Mouse (Mus musculus): ENCODE measurements around the gene Etv4.

DNA sequence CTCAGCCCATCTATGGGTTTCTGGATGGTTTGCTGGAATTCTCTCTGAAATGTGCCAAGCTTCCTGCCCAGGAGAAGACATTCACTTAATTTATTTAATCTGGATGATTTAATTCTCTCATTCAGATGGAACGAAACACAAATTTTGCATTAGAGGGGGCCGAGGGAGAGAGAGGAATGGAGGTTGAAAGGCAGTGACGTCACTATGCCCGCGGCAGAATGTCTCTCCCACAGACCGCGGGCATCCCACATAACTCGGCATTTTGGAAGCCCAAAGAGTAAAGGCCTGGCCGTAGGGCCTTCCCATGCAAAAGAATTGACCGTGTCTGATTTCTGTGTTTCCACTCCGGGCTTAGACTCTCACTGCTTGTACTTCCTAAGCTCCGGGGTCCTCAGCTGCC is 21.6 kb upstream of the Etv4 start:
- TF ChIP-seq GATA1 (IDR thresholded peaks at IDR 0.05; ENCODE audit: low read length): no peak
- TF ChIP-seq TAL1 (IDR thresholded peaks at IDR 0.05; ENCODE audit: low read length): no peak
